Mouse (Mus musculus) spleen, adult 2 months (tissue): ENCODE measurements around the gene Zfp668.

Source experiments
- CTCF ChIP-seq: fragments of 200-500 bp; IDR thresholded peaks from 2 replicates; pipeline ENCODE4 v1.5.1; 2011; ENCODE audit warnings: mild to moderate bottlenecking, inconsistent platforms; ENCODE audit not compliant: insufficient read depth, insufficient read length, insufficient replicate concordance; ENCODE audit errors: extremely low read depth
- POLR2A ChIP-seq: fragments of 200-500 bp; IDR thresholded peaks from 2 replicates; pipeline ENCODE4 v1.6.1; 2011; ENCODE audit warnings: low read depth, low read length, inconsistent platforms

DNA sequence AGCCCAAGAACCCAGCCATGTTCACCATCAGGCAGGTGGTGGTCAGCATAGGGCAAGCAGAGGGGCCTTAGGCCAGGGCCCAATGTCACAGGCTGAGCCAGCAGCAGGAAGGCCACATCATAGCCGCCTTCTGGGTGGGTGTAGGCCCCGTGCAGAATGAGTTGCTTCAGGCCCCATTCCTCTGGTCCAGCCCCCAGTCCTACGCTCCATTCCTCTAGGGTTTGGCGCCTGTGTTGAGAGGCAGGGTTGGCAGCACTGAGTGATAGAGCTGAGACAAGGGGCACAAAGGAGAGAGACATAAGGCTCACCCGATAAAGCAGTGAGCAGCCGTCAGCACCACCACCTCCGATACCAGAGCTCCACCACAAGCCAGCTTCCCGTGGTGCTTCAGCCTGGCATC is 10.6 kb upstream of the Zfp668 start:
- TF ChIP-seq CTCF (no peak), POLR2A (no peak)
